Mouse (Mus musculus): ENCODE measurements around the gene Tgif1.

GRCm38 (mm10) chr17:70881194-70881593, 27.8 kb upstream of the Tgif1 start:
- TF ChIP-seq CTCF (IDR thresholded peaks at IDR 0.05; ENCODE audit: low read depth, low read length) (no peak), GATA1 (IDR thresholded peaks at IDR 0.05; ENCODE audit: borderline replicate concordance, low read length) (no peak), TAL1 (conservative IDR thresholded peaks at IDR 0.05; ENCODE audit: low read depth, low read length) (no peak), POLR2AphosphoS5 (IDR thresholded peaks at IDR 0.05; ENCODE audit: insufficient replicate concordance, low read depth, low read length) (no peak)

Measured in G1E (cell line).